In the genomic region with DNA sequence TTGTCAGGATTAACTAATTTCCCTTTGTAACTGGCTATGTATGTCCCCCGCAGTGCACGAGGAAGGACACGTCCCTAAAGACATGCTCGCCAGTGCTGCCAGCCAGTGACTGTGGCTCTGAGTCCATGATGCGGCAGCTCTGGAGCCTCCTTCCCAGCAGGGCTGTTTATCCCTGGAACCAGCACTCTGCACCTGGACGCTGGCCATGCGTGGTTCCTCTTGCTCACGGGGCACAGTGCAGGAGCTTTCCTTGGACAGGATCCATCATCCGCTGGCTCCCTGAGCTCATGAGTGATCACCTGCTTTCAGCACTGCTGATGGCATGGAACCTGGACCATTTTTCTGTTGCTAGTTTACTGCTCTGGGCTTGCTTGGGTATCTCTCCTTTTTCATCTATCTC, we compare ENCODE assay signal across 14 mouse cellular contexts. TPM values are rescaled to one million over a fixed set of nuclear protein-coding genes. Genes with fewer than 3 reads are reported as not detected.
DNase-seq lines count a peak whose midpoint lies in the region; ATAC-seq lines count a peak whose summit lies in the region.
"Had no signal": no experiment of that assay in that cellular context is flagged by ENCODE, and none has a peak within 500 bp of the region (broad histone marks: within the 10 kb centered on the region; RNA-seq: fewer than 3 reads in every experiment).

No protein-coding gene starts in this region.

- DNase-seq in frontal cortex, postnatal 14 days (ENCODE audit: low spot score in 2 of 2): no peak
- peak; percentile 34 for DNase-seq in layer of hippocampus, adult 9-11 months
- DNase-seq in layer of hippocampus, adult 9-10 months (ENCODE audit: low spot score): no peak
- DNase-seq in gastrocnemius, postnatal 10 days: no peak
- DNase-seq: lung, postnatal 36 days had no signal

- 40% methylated on average over 9 of the region's 9 CpGs for WGBS in hindbrain, embryonic 16.5 days

- H3K9me3 ChIP-seq in hindbrain, embryonic 16.5 days (ENCODE audit: control insufficient read depth, low read length): no peaks in the 10 kb centered on the region
- H3K9me3 ChIP-seq: liver, embryonic 15.5 days had no signal

- H3K27me3 ChIP-seq in hindbrain, embryonic 16.5 days (replicated peaks; ENCODE audit: control insufficient read depth, insufficient read depth, low read length): no peaks in the 10 kb centered on the region
- H3K27me3 ChIP-seq: liver, embryonic 15.5 days had no signal

- ATAC-seq in frontal cortex, adult (ENCODE audit: low TSS enrichment): peak; percentile 51
- peak; percentile 91 for ATAC-seq in cerebellum, adult (ENCODE audit: insufficient number of reproducible peaks, low FRiP score, low TSS enrichment)
- peak; percentile 71 for ATAC-seq in hindbrain, embryonic 16.5 days
- ATAC-seq in inflammation-experienced regulatory T-cells, adult 6 months: no peak

- H3K36me3 ChIP-seq in hindbrain, embryonic 16.5 days (ENCODE audit: control insufficient read depth, insufficient read depth, low read length): no peaks in the 10 kb centered on the region
- H3K36me3 ChIP-seq: liver, embryonic 15.5 days had no signal

- peak overlapping the region; percentile 8; the same call in 1 of the 2 replicates for H3K9ac ChIP-seq in hindbrain, embryonic 16.5 days (ENCODE audit: low read depth, low read length)
- H3K9ac ChIP-seq: liver, embryonic 15.5 days had no signal

- no peak overlapping the region; the same call in 1 of the 2 replicates for H3K27ac ChIP-seq in hindbrain, embryonic 16.5 days (ENCODE audit: low read depth, low read length)
- H3K27ac ChIP-seq: liver, embryonic 15.5 days had no signal

- no peak overlapping the region for H3K4me3 ChIP-seq in hindbrain, embryonic 16.5 days (ENCODE audit: low read length)
- H3K4me3 ChIP-seq: liver, embryonic 15.5 days; myocyte had no signal

- peaks cover 5% of the 10 kb centered on the region; the same call in 1 of the 2 replicates for H3K4me1 ChIP-seq in hindbrain, embryonic 16.5 days (ENCODE audit: control insufficient read depth, insufficient read depth, low read depth, low read length)
- H3K4me1 ChIP-seq: liver, embryonic 15.5 days had no signal

- no peak overlapping the region for H3K4me2 ChIP-seq in hindbrain, embryonic 16.5 days (ENCODE audit: low read length)
- H3K4me2 ChIP-seq: liver, embryonic 15.5 days had no signal

RNA-seq across cellular contexts. Expression of gene Kcnj6, which starts 10.8 kb away (rescaled TPM):
- 3.8 and 6.2 TPM in 2 replicates for polyA plus RNA-seq in hindbrain, embryonic 16.5 days (2015; fragmentation: Nextera tagmentation; extraction: Ambion mirVana)
- total RNA-seq in gastrocnemius, postnatal 10 days (2021): not detected
- polyA plus RNA-seq in inflammation-experienced regulatory T-cells, adult 6 months (2017; shearing (Covaris generic)): not detected
- total RNA-seq: ES-E14 had no signal
- polyA plus RNA-seq: heart, postnatal 0 days; liver, embryonic 15.5 days; myocyte; spleen, adult 2 months had no signal
